Mouse (Mus musculus): ENCODE results near the gene Plekhm3. TPM values are rescaled to one million over a fixed set of nuclear protein-coding genes. Genes with fewer than 3 reads are reported as not detected.

Gene Plekhm3
- polyA plus RNA-seq, 1 experiment from 2014 or later: 5.0 TPM

GRCm38 (mm10) chr1:64887502-64888203 is 69.0 kb downstream of the Plekhm3 start:
- WGBS: 73% methylated on average over 2 of the region's 2 CpGs

GRCm38 (mm10) chr1:64886718-64887117 is 69.9 kb downstream of the Plekhm3 start:
- ATAC-seq (ENCODE audit: low FRiP score, low TSS enrichment): no peak
- 89% methylated on average over 6 of the region's 6 CpGs for WGBS

More at GRCm38 (mm10) chr1:64887502-64888203, 69.0 kb downstream of the Plekhm3 start:
- H3K4me2 ChIP-seq (replicated peaks; ENCODE audit: low read depth, low read length): no peak overlapping the region
- H3K9ac ChIP-seq (replicated peaks; ENCODE audit: low read length): no peak overlapping the region
- H3K4me3 ChIP-seq (ENCODE audit: low read length): no peak overlapping the region
- no peaks in the 10 kb centered on the region for H3K4me1 ChIP-seq (ENCODE audit: insufficient read depth, low read length)
- no peaks in the 10 kb centered on the region for H3K9me3 ChIP-seq (ENCODE audit: low read length)
- ATAC-seq (ENCODE audit: low FRiP score, low TSS enrichment): no peak
- H3K36me3 ChIP-seq (ENCODE audit: insufficient read depth, low read length): no peaks in the 10 kb centered on the region
- H3K27ac ChIP-seq (ENCODE audit: low read length): no peak overlapping the region
- H3K27me3 ChIP-seq (ENCODE audit: insufficient read depth, low read length): no peaks in the 10 kb centered on the region

GRCm38 (mm10) chr1:64885328-64885727 is 71.3 kb downstream of the Plekhm3 start:
- H3K27ac ChIP-seq (ENCODE audit: low read length): no peak overlapping the region
- no peaks in the 10 kb centered on the region for H3K4me1 ChIP-seq (ENCODE audit: insufficient read depth, low read length)
- no peak overlapping the region for H3K4me3 ChIP-seq (ENCODE audit: low read length)
- no peaks in the 10 kb centered on the region for H3K27me3 ChIP-seq (ENCODE audit: insufficient read depth, low read length)
- no peak for ATAC-seq (ENCODE audit: low FRiP score, low TSS enrichment)
- 77% methylated on average over 3 of the region's 3 CpGs for WGBS
- H3K36me3 ChIP-seq (ENCODE audit: insufficient read depth, low read length): no peaks in the 10 kb centered on the region
- no peak overlapping the region for H3K4me2 ChIP-seq (replicated peaks; ENCODE audit: low read depth, low read length)
- no peaks in the 10 kb centered on the region for H3K9me3 ChIP-seq (ENCODE audit: low read length)
- H3K9ac ChIP-seq (replicated peaks; ENCODE audit: low read length): no peak overlapping the region

More at GRCm38 (mm10) chr1:64886718-64887117, 69.9 kb downstream of the Plekhm3 start:
- H3K36me3 ChIP-seq (ENCODE audit: insufficient read depth, low read length): no peaks in the 10 kb centered on the region
- H3K27ac ChIP-seq (ENCODE audit: low read length): no peak overlapping the region
- no peaks in the 10 kb centered on the region for H3K27me3 ChIP-seq (ENCODE audit: insufficient read depth, low read length)
- no peak overlapping the region for H3K9ac ChIP-seq (replicated peaks; ENCODE audit: low read length)
- H3K4me2 ChIP-seq (replicated peaks; ENCODE audit: low read depth, low read length): no peak overlapping the region
- H3K4me1 ChIP-seq (ENCODE audit: insufficient read depth, low read length): no peaks in the 10 kb centered on the region
- H3K9me3 ChIP-seq (ENCODE audit: low read length): no peaks in the 10 kb centered on the region
- no peak overlapping the region for H3K4me3 ChIP-seq (ENCODE audit: low read length)

GRCm38 (mm10) chr1:64884007-64884406 is 72.6 kb downstream of the Plekhm3 start:
- Histone ChIP-seq H3K4me2 (replicated peaks; ENCODE audit: low read depth, low read length) (no peak overlapping the region), H3K27ac (ENCODE audit: low read length) (no peak overlapping the region), H3K9me3 (ENCODE audit: low read length) (no peaks in the 10 kb centered on the region), H3K36me3 (ENCODE audit: insufficient read depth, low read length) (no peaks in the 10 kb centered on the region), H3K4me1 (ENCODE audit: insufficient read depth, low read length) (peaks cover 4% of the 10 kb centered on the region; the same call in 1 of the 2 replicates), H3K9ac (replicated peaks; ENCODE audit: low read length) (no peak overlapping the region), H3K27me3 (ENCODE audit: insufficient read depth, low read length) (no peaks in the 10 kb centered on the region), H3K4me3 (ENCODE audit: low read length) (no peak overlapping the region)
- 49% methylated on average over 6 of the region's 6 CpGs for WGBS
- ATAC-seq (ENCODE audit: low FRiP score, low TSS enrichment): no peak

GRCm38 (mm10) chr1:64880613-64881012 is 76.0 kb downstream of the Plekhm3 start:
- H3K27ac ChIP-seq (ENCODE audit: low read length): no peak overlapping the region
- no peak overlapping the region for H3K4me3 ChIP-seq (ENCODE audit: low read length)
- no peaks in the 10 kb centered on the region for H3K27me3 ChIP-seq (ENCODE audit: insufficient read depth, low read length)
- 83% methylated on average over 3 of the region's 3 CpGs for WGBS
- no peaks in the 10 kb centered on the region for H3K36me3 ChIP-seq (ENCODE audit: insufficient read depth, low read length)
- H3K4me1 ChIP-seq (ENCODE audit: insufficient read depth, low read length): peaks cover 18% of the 10 kb centered on the region; the same call in 1 of the 2 replicates
- no peak for ATAC-seq (ENCODE audit: low FRiP score, low TSS enrichment)
- no peak overlapping the region for H3K9ac ChIP-seq (replicated peaks; ENCODE audit: low read length)
- no peak overlapping the region for H3K4me2 ChIP-seq (replicated peaks; ENCODE audit: low read depth, low read length)
- H3K9me3 ChIP-seq (ENCODE audit: low read length): no peaks in the 10 kb centered on the region

DNA sequence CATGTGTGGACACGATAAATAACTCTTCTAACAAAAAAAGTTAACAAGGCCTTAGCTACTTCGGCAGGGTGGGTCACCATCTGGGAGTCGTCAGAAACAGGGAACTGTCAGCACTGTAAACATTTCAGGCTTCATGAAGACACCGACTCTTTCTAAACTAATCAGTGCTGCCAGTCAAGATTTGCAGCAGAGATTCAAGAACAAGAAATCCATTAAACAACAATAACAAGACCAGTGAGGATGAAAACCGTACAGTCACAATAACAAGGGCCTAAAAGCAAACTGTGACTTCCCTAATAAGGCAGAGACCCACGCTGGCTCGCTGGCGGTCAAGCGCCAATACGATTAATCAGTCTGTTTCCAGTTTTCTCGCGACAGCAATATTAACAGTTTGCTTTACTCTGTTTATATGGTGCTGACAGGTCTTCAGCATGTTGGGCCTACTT is 77.8 kb downstream of the Plekhm3 start:
- Histone ChIP-seq H3K27ac (ENCODE audit: low read length) (no peak overlapping the region), H3K4me2 (replicated peaks; ENCODE audit: low read depth, low read length) (no peak overlapping the region), H3K27me3 (ENCODE audit: insufficient read depth, low read length) (no peaks in the 10 kb centered on the region), H3K9ac (replicated peaks; ENCODE audit: low read length) (no peak overlapping the region), H3K9me3 (ENCODE audit: low read length) (no peaks in the 10 kb centered on the region), H3K36me3 (ENCODE audit: insufficient read depth, low read length) (no peaks in the 10 kb centered on the region), H3K4me1 (ENCODE audit: insufficient read depth, low read length) (peaks cover 18% of the 10 kb centered on the region; the same call in 1 of the 2 replicates), H3K4me3 (ENCODE audit: low read length) (no peak overlapping the region)
- peak; percentile 56; the same call in 1 of the 2 replicates for ATAC-seq (ENCODE audit: low FRiP score, low TSS enrichment)
- WGBS: 28% methylated on average over 12 of the region's 12 CpGs

- Histone ChIP-seq H3K4me2 (replicated peaks; ENCODE audit: low read depth, low read length) (no peak overlapping the region), H3K4me1 (ENCODE audit: insufficient read depth, low read length) (peaks cover 18% of the 10 kb centered on the region; the same call in 1 of the 2 replicates), H3K9me3 (ENCODE audit: low read length) (no peaks in the 10 kb centered on the region), H3K4me3 (ENCODE audit: low read length) (no peak overlapping the region), H3K27ac (ENCODE audit: low read length) (peak overlapping the region; percentile 24; the same call in 1 of the 2 replicates), H3K27me3 (ENCODE audit: insufficient read depth, low read length) (no peaks in the 10 kb centered on the region), H3K9ac (replicated peaks; ENCODE audit: low read length) (no peak overlapping the region), H3K36me3 (ENCODE audit: insufficient read depth, low read length) (no peaks in the 10 kb centered on the region)
- peak; percentile 61; the same call in 1 of the 2 replicates for ATAC-seq (ENCODE audit: low FRiP score, low TSS enrichment)
- WGBS: 49% methylated on average over 3 of the region's 3 CpGs
Measured at GRCm38 (mm10) chr1:64876276-64876675, 80.3 kb downstream of the Plekhm3 start.

GRCm38 (mm10) chr1:64875712-64876111 is 80.9 kb downstream of the Plekhm3 start:
- Histone ChIP-seq H3K4me3 (ENCODE audit: low read length) (no peak overlapping the region), H3K36me3 (ENCODE audit: insufficient read depth, low read length) (no peaks in the 10 kb centered on the region), H3K9ac (replicated peaks; ENCODE audit: low read length) (no peak overlapping the region), H3K4me1 (ENCODE audit: insufficient read depth, low read length) (peaks cover 18% of the 10 kb centered on the region; the same call in 1 of the 2 replicates), H3K27me3 (ENCODE audit: insufficient read depth, low read length) (no peaks in the 10 kb centered on the region), H3K4me2 (replicated peaks; ENCODE audit: low read depth, low read length) (no peak overlapping the region), H3K27ac (ENCODE audit: low read length) (peak overlapping the region; percentile 24; the same call in 1 of the 2 replicates), H3K9me3 (ENCODE audit: low read length) (no peaks in the 10 kb centered on the region)
- ATAC-seq (ENCODE audit: low FRiP score, low TSS enrichment): no peak
- 65% methylated on average over 5 of the region's 5 CpGs for WGBS

GRCm38 (mm10) chr1:64875156-64875555 is 81.5 kb downstream of the Plekhm3 start:
- Histone ChIP-seq H3K4me1 (ENCODE audit: insufficient read depth, low read length) (peaks cover 18% of the 10 kb centered on the region; the same call in 1 of the 2 replicates), H3K27me3 (ENCODE audit: insufficient read depth, low read length) (no peaks in the 10 kb centered on the region), H3K9me3 (ENCODE audit: low read length) (no peaks in the 10 kb centered on the region), H3K4me2 (replicated peaks; ENCODE audit: low read depth, low read length) (no peak overlapping the region), H3K4me3 (ENCODE audit: low read length) (no peak overlapping the region), H3K27ac (ENCODE audit: low read length) (no peak overlapping the region), H3K36me3 (ENCODE audit: insufficient read depth, low read length) (no peaks in the 10 kb centered on the region), H3K9ac (replicated peaks; ENCODE audit: low read length) (no peak overlapping the region)
- WGBS: 95% methylated on average over 1 of the region's 1 CpGs
- ATAC-seq (ENCODE audit: low FRiP score, low TSS enrichment): no peak

GRCm38 (mm10) chr1:64871956-64872355 is 84.7 kb downstream of the Plekhm3 start:
- no peak overlapping the region for H3K4me2 ChIP-seq (replicated peaks; ENCODE audit: low read depth, low read length)
- H3K27me3 ChIP-seq (ENCODE audit: insufficient read depth, low read length): no peaks in the 10 kb centered on the region
- 87% methylated on average over 5 of the region's 5 CpGs for WGBS
- no peak overlapping the region for H3K27ac ChIP-seq (ENCODE audit: low read length)
- no peaks in the 10 kb centered on the region for H3K36me3 ChIP-seq (ENCODE audit: insufficient read depth, low read length)
- no peak overlapping the region for H3K9ac ChIP-seq (replicated peaks; ENCODE audit: low read length)
- H3K9me3 ChIP-seq (ENCODE audit: low read length): no peaks in the 10 kb centered on the region
- H3K4me1 ChIP-seq (ENCODE audit: insufficient read depth, low read length): peaks cover 10% of the 10 kb centered on the region; the same call in 1 of the 2 replicates
- no peak for ATAC-seq (ENCODE audit: low FRiP score, low TSS enrichment)
- H3K4me3 ChIP-seq (ENCODE audit: low read length): no peak overlapping the region

Data from kidney, embryonic 16.5 days (tissue).